Mouse (Mus musculus) stomach, embryonic 16.5 days (tissue): ENCODE results near the gene Prnd. TPM values are rescaled to one million over a fixed set of nuclear protein-coding genes. Genes with fewer than 3 reads are reported as not detected.

ENCODE experiments used
- ATAC-seq: fragments of 200-750 bp; cut with Nextera tagmentation; 2 replicates; pipeline ENCODE4 v1.8.0; 2017; ENCODE audit warnings: moderate number of reproducible peaks, moderate TSS enrichment; ENCODE audit not compliant: insufficient read depth, low FRiP score
- H3K27ac ChIP-seq: fragments of 300-500 bp; sonication (generic); 2 replicates; pipeline ENCODE4 v1.5.1; 2014; ENCODE audit warnings: low read length
- H3K27me3 ChIP-seq: fragments of 300-500 bp; sonication (generic); 2 replicates; pipeline ENCODE4 v1.6.1; 2014; ENCODE audit warnings: low read length, control low read depth, mixed read lengths; ENCODE audit not compliant: control insufficient read depth, insufficient read depth
- H3K36me3 ChIP-seq: fragments of 300-500 bp; sonication (generic); 2 replicates; pipeline ENCODE4 v1.6.1; 2014; ENCODE audit warnings: low read length; ENCODE audit not compliant: control insufficient read depth, insufficient read depth
- H3K4me1 ChIP-seq: fragments of 300-500 bp; sonication (generic); 2 replicates; pipeline ENCODE4 v1.6.1; 2014; ENCODE audit warnings: low read length, control low read depth, mixed read lengths; ENCODE audit not compliant: control insufficient read depth, insufficient read depth
- H3K4me2 ChIP-seq: fragments of 300-500 bp; sonication (generic); 2 replicates; pipeline ENCODE4 v1.6.1; 2014; ENCODE audit warnings: low read depth, low read length, mixed read lengths
- H3K4me3 ChIP-seq: fragments of 300-500 bp; sonication (generic); replicated peaks from 2 replicates; pipeline ENCODE4 v1.5.1; 2014; ENCODE audit warnings: mild to moderate bottlenecking, low read length
- H3K9ac ChIP-seq: fragments of 300-500 bp; sonication (generic); 2 replicates; pipeline ENCODE4 v1.6.1; 2014; ENCODE audit warnings: low read length
- H3K9me3 ChIP-seq: fragments of 300-500 bp; sonication (generic); replicated peaks from 2 replicates; pipeline ENCODE4 v1.6.1; 2016; ENCODE audit warnings: low read length, control low read depth; ENCODE audit not compliant: control insufficient read depth
- WGBS: fragments of 180-500 bp; shearing (Covaris S2); extraction: QIAGEN DNeasy Blood & Tissue Kit; methylation state at CpG from one replicate; pipeline ENCODE4 v1.1.7; 2014; 5-methylcytosine and 5-hydroxymethylcytosine counted together
- polyA plus RNA-seq: library from polyadenylated mRNA; unstranded; fragments of >200 nt; fragmentation: Nextera tagmentation; extraction: Ambion mirVana; gene quantifications from 2 replicates; pipeline ENCODE4 v1.2.1, GENCODE M21; 2015

Gene Prnd
- polyA plus RNA-seq, 1 experiment from 2014 or later: 44.0 TPM

DNA sequence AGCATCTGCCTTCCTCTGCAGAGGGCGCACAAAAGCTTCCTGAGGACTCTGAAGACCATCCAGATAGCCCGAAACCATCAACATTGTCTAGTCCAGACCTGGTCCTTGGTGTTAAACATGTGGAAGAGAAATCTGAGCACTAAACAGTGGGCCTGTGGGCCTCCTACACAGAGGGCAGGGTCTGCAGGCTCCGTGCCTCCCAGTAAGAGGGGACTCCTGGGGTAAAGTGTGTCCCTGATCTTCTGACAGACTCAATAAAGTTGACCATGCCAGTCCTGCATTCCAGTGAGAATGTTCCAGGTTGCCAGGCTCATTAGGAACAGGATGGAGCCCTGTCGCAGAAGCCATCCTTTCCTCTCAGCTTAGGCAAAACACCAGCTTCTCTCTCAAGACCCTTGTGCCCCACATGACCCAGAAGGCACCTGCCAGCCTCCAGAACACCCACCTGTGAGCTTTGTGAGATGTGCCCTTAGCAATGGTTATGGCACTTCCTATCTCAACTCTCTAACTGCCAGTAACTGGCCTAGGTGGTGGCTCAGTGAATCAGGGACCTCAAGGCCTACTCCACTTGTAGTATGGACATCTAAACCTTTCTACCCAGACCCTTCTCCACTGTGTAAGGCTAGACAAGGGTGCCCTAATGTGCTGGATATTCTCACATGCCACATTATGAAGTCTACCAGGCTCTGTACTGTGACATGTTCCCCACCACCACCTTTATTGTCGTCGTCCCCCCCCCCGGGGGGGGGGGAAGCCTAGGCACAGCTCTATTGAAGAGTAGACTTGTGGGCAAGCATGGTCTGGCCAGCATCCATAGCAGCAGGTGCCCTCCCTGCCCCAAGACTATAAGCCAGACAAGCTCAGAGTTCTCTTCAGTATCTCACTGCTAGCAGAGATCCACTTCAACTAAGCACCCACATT is 5.9 kb downstream of the Prnd start:
- Histone ChIP-seq H3K9me3 (no peaks in the 10 kb centered on the region), H3K4me1 (peaks cover 4% of the 10 kb centered on the region), H3K4me2 (no peak overlapping the region), H3K9ac (no peak overlapping the region), H3K27ac (no peak overlapping the region), H3K36me3 (no peaks in the 10 kb centered on the region), H3K27me3 (peaks cover 15% of the 10 kb centered on the region), H3K4me3 (no peak overlapping the region)
- WGBS: 80% methylated on average over 7 of the region's 7 CpGs
- ATAC-seq: no peak

DNA sequence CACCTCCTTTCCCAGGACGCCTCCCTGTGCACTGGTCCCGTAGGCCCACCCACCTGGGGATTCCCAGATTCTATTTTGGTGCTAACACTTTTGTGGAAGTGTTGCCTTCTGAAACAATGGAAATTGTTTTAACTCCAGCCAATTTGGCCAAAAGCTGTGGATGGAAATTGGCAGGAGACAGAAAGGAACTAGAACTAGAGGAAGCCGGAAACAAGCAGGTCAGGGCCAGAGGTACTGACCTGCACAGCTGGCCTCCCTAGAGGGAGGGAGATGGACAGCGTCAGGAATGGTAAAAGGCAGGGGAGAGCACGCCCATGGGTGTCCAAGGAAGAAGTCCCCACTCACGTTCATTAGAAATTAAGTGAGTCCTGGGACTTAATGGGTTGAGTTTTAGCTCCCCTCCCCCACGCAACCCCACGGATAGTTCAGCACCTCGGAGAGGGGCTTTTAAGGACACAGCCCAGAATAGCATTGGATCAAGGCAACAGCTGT is 7.1 kb downstream of the Prnd start:
- Histone ChIP-seq H3K27ac (no peak overlapping the region), H3K36me3 (no peaks in the 10 kb centered on the region), H3K4me2 (no peak overlapping the region), H3K27me3 (peaks cover 13% of the 10 kb centered on the region), H3K4me1 (peaks cover 4% of the 10 kb centered on the region), H3K9ac (no peak overlapping the region), H3K4me3 (no peak overlapping the region), H3K9me3 (no peaks in the 10 kb centered on the region)
- 50% methylated on average over 9 of the region's 9 CpGs for WGBS
- no peak for ATAC-seq

DNA sequence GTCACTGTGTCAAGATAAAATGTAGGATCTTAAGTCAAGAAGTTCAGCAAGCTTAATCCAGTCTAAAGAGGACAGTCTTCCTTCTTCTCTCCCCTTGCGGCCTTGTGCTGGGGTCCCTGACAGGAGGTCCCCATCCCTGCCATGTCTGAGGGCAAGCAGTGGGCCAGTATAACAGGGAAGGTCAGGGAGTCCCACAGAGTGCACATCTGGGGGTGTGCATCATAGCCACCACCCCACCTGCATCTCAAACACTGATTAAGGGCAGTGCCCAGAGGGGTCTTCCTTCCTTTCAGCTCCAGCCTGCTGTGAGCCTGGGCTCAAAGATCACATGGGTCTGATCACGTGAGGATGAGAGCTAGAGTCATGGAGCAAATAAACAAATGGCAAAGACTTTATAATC is 11.0 kb downstream of the Prnd start:
- Histone ChIP-seq H3K4me3 (no peak overlapping the region), H3K4me1 (no peaks in the 10 kb centered on the region), H3K9ac (no peak overlapping the region), H3K9me3 (no peaks in the 10 kb centered on the region), H3K27ac (no peak overlapping the region), H3K36me3 (no peaks in the 10 kb centered on the region), H3K4me2 (no peak overlapping the region), H3K27me3 (no peaks in the 10 kb centered on the region)
- WGBS: 74% methylated on average over 2 of the region's 2 CpGs
- no peak for ATAC-seq

DNA sequence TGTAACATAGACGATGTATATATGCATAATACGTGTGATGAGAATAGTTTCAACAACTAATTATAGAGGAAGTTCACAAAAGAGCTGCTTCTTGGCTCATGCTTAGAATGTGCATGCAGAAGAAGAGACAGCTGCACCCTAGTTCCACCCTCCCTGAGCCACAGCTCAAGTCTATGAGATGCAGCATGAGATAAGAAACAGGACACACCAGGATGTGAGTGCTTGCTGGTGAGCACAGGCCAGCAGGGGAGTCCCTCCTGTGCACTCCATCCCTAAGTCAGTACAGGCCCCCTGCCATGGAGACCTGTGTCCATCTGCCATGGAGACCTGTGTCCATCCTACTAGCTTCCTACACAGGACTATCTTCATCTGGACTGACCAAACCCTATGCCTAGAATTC is 19.9 kb downstream of the Prnd start:
- no peak overlapping the region for H3K4me3 ChIP-seq
- no peak overlapping the region for H3K9ac ChIP-seq
- H3K4me1 ChIP-seq: no peaks in the 10 kb centered on the region
- no peaks in the 10 kb centered on the region for H3K9me3 ChIP-seq
- no peaks in the 10 kb centered on the region for H3K36me3 ChIP-seq
- WGBS: 87% methylated on average over 2 of the region's 2 CpGs
- H3K4me2 ChIP-seq: no peak overlapping the region
- no peak for ATAC-seq
- no peaks in the 10 kb centered on the region for H3K27me3 ChIP-seq
- no peak overlapping the region for H3K27ac ChIP-seq

DNA sequence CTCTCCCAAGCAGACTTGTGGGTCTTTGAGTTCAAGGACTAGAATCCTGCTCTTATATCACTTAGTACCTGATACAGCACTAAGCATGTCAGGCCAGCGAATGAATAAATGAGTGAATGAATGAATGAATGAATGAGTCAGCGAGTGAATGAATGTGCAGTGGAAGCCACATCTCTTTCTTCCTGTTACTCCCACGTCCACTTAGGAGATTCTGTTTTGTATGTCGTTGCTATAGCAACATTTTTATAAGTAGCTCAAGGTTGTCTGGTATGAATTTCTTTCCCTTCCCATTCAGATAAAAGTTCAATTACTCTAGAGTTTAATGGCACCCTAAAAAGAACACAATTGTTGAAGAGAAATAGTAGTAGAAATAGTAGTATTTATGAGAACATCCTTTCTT is 20.4 kb downstream of the Prnd start:
- Histone ChIP-seq H3K4me1 (no peaks in the 10 kb centered on the region), H3K4me2 (no peak overlapping the region), H3K9me3 (no peaks in the 10 kb centered on the region), H3K4me3 (no peak overlapping the region), H3K9ac (no peak overlapping the region), H3K27ac (no peak overlapping the region), H3K36me3 (no peaks in the 10 kb centered on the region), H3K27me3 (no peaks in the 10 kb centered on the region)
- no peak for ATAC-seq
- WGBS: 75% methylated on average over 4 of the region's 4 CpGs

DNA sequence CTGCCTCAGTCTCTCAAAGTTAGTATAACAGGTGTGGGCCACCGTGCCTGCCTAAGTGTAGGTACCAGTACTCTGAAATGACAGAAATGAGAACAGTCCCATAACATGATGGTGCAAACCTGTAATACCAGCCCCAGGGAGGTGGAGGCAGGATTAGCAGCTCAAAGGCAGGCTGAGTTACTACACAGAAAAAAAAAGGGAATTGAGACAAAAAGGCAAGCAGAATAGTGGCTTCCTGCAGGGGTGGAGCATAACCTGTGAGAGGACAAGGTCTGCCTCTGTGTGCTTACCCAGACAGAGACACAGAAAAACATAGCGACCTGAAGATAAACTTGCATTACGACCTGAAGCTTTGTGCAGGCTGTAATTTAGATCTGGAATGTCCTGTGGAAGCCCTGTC is 26.0 kb downstream of the Prnd start:
- H3K9me3 ChIP-seq: peaks cover 5% of the 10 kb centered on the region; the same call in 1 of the 2 replicates

DNA sequence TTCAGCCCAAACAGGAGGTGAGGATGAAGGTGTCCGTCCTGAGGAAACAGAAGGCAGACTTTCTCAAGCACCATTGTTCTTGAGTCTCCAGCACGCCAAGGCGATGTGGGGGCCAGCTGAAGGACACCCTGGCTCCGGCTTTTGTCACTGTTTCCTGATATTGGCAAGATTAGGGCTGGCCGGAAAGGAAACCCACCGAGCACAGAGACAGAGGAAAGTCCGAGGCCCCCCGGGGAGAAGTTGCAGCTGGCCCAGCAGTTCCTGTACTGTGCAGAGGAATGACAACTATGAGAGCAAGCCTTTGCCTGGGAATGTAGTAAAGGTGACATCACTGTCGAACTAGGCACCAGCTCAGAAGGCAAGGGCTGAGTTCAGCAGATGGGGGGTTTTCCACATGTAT is 30.2 kb downstream of the Prnd start:
- no peak overlapping the region for H3K4me3 ChIP-seq
- no peak overlapping the region for H3K27ac ChIP-seq
- peak; percentile 71 for ATAC-seq
- no peak overlapping the region for H3K9ac ChIP-seq
- no peaks in the 10 kb centered on the region for H3K27me3 ChIP-seq
- H3K4me1 ChIP-seq: no peaks in the 10 kb centered on the region
- no peak overlapping the region for H3K4me2 ChIP-seq
- 42% methylated on average over 9 of the region's 9 CpGs for WGBS
- H3K9me3 ChIP-seq: peaks cover 5% of the 10 kb centered on the region; the same call in 1 of the 2 replicates
- H3K36me3 ChIP-seq: no peaks in the 10 kb centered on the region

More for the DNA sequence above, 26.0 kb downstream of the Prnd start:
- Histone ChIP-seq H3K27me3 (no peaks in the 10 kb centered on the region), H3K4me1 (no peaks in the 10 kb centered on the region), H3K27ac (no peak overlapping the region), H3K4me2 (no peak overlapping the region), H3K9ac (no peak overlapping the region), H3K36me3 (no peaks in the 10 kb centered on the region), H3K4me3 (no peak overlapping the region)
- 63% methylated on average over 3 of the region's 3 CpGs for WGBS
- ATAC-seq: no peak

DNA sequence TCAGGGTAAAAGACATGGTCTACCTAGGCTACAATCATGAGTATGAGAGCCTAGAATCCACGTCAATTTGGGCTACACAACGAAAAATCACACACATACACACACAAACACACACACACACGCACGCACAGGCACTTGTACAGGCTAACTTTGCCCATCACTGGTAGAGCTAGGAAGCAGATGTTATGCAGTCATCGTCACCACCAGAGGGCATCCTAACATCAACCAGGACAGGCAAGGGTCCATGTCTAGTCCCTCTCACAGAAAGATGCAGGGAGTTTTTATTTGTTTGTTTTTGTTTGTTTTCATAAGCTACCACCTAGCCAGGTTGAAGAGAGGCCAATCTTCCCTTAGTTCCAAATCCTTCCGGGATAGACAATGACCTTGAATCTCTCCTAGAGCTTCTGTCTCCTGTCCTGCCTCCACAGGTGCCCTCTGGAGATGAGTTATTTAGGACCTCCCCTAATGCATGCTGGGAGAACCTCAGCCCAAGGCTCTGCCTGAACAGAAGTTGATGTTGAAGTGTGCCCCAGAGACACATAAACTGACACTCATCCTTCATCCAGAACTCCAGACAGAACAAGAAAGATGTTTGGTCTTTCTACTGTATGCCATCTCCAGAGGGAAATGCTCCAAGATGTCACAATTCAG is 32.0 kb downstream of the Prnd start:
- Histone ChIP-seq H3K27ac (no peak overlapping the region), H3K27me3 (no peaks in the 10 kb centered on the region), H3K9me3 (peaks cover 3% of the 10 kb centered on the region; the same call in 1 of the 2 replicates), H3K4me2 (no peak overlapping the region), H3K36me3 (no peaks in the 10 kb centered on the region), H3K4me1 (no peaks in the 10 kb centered on the region), H3K9ac (no peak overlapping the region), H3K4me3 (no peak overlapping the region)
- ATAC-seq: peak; percentile 22; the same call in 1 of the 2 replicates
- 12% methylated on average over 6 of the region's 6 CpGs for WGBS

DNA sequence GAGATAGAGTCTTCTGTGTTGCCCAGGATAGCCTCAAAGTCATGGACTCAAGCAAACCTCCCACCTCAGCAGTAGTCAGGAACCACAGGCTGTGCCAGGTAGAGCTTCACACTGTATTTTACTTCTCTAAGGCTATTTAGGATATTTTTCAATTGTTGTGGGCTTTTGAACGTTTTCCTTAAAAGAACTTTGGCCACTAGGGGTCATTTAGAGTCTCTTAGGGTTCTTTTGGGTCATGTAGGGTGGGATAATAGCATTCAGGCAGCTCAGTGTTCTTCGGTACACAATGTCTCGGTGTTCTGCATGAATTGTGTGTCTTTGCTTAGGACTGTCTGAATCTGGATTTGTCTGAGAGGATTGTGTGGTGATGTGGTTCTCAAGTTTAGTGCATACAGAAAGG is 37.3 kb downstream of the Prnd start:
- Histone ChIP-seq H3K4me2 (no peak overlapping the region), H3K9ac (no peak overlapping the region), H3K4me1 (no peaks in the 10 kb centered on the region), H3K27ac (no peak overlapping the region), H3K36me3 (no peaks in the 10 kb centered on the region), H3K9me3 (no peaks in the 10 kb centered on the region), H3K27me3 (no peaks in the 10 kb centered on the region), H3K4me3 (no peak overlapping the region)
- no peak for ATAC-seq
- WGBS: 49% methylated on average over 3 of the region's 3 CpGs
